Mouse (Mus musculus) intestine, embryonic 14.5 days (tissue): ENCODE results near the gene Zbtb39. TPM values are rescaled to one million over a fixed set of nuclear protein-coding genes. Genes with fewer than 3 reads are reported as not detected.
"Not testable (repeated sequence)": the region's sequence is repeated elsewhere in the genome, so short reads cannot be mapped to it uniquely, and the experiment has no call there.

ENCODE experiments used
- ATAC-seq: fragments of 200-750 bp; cut with Nextera tagmentation; replicated peaks from 2 replicates; pipeline ENCODE4 v1.8.0; 2017; ENCODE audit warnings: low read depth, moderate number of reproducible peaks, moderate TSS enrichment, moderate library complexity; ENCODE audit not compliant: low FRiP score, low TSS enrichment
- DNase-seq: peaks from one replicate; pipeline ENCODE4 v3.0.0-alpha.2; 2018; ENCODE audit warnings: low spot score
- H3K27ac ChIP-seq: fragments of 300-500 bp; sonication (generic); 2 replicates; pipeline ENCODE4 v1.5.1; 2014; ENCODE audit warnings: low read depth, mild to moderate bottlenecking, control low read depth
- H3K27me3 ChIP-seq: fragments of 300-500 bp; sonication (generic); replicated peaks from 2 replicates; pipeline ENCODE4 v1.6.1; 2014; ENCODE audit warnings: low read length, control low read depth; ENCODE audit not compliant: control insufficient read depth, insufficient read depth
- H3K36me3 ChIP-seq: fragments of 300-500 bp; sonication (generic); 2 replicates; pipeline ENCODE4 v1.6.1; 2014; ENCODE audit warnings: low read length, control low read depth; ENCODE audit not compliant: control insufficient read depth, insufficient read depth
- H3K4me1 ChIP-seq: fragments of 300-500 bp; sonication (generic); replicated peaks from 2 replicates; pipeline ENCODE4 v1.6.1; 2014; ENCODE audit warnings: low read length, control low read depth, mixed read lengths; ENCODE audit not compliant: control insufficient read depth, insufficient read depth
- H3K4me2 ChIP-seq: fragments of 300-500 bp; sonication (generic); 2 replicates; pipeline ENCODE4 v1.6.1; 2014; ENCODE audit warnings: low read length
- H3K4me3 ChIP-seq: fragments of 300-500 bp; sonication (generic); 2 replicates; pipeline ENCODE4 v1.5.1; 2014; ENCODE audit warnings: low read depth, low read length, control low read depth, mixed read lengths
- H3K9ac ChIP-seq: fragments of 300-500 bp; sonication (generic); 2 replicates; pipeline ENCODE4 v1.6.1; 2014; ENCODE audit warnings: mild to moderate bottlenecking, low read length
- H3K9me3 ChIP-seq: fragments of 300-500 bp; sonication (generic); 2 replicates; pipeline ENCODE4 v1.6.1; 2016; ENCODE audit warnings: low read length, control low read depth; ENCODE audit not compliant: control insufficient read depth
- WGBS: fragments of 180-500 bp; shearing (Covaris S2); extraction: QIAGEN DNeasy Blood & Tissue Kit; methylation state at CpG from one replicate; pipeline ENCODE4 v1.1.7; 2014; 5-methylcytosine and 5-hydroxymethylcytosine counted together
- polyA plus RNA-seq: library from polyadenylated mRNA; unstranded; fragments of >200 nt; fragmentation: Nextera tagmentation; extraction: Ambion mirVana; gene quantifications from 2 replicates; pipeline ENCODE4 v1.2.1, GENCODE M21; 2014

The Zbtb39 gene
- polyA plus RNA-seq, 1 experiment from 2014 or later = 3.9 TPM

- 76% methylated on average over 3 of the region's 3 CpGs for WGBS
- ATAC-seq = no peak
- Histone ChIP-seq H3K9ac (no peak overlapping the region), H3K4me3 (no peak overlapping the region), H3K9me3 (no peaks in the 10 kb centered on the region), H3K36me3 (no peaks in the 10 kb centered on the region), H3K27ac (no peak overlapping the region), H3K4me1 (peaks cover 5% of the 10 kb centered on the region; the same call in 1 of the 2 replicates), H3K4me2 (no peak overlapping the region), H3K27me3 (no peaks in the 10 kb centered on the region)
- no peak for DNase-seq
Observed at GRCm38 (mm10) chr10:127755246-127755645, 15.9 kb downstream of the Zbtb39 start.

- DNase-seq (no peak), ATAC-seq (no peak)
- H3K4me2 ChIP-seq = peak overlapping the region; percentile 55
- no peaks in the 10 kb centered on the region for H3K36me3 ChIP-seq
- H3K9ac ChIP-seq = peak overlapping the region; percentile 22; the same call in 1 of the 2 replicates
- H3K27ac ChIP-seq = peak overlapping the region; percentile 11; the same call in 1 of the 2 replicates
- 26% methylated on average over 16 of the region's 18 CpGs for WGBS
- no peaks in the 10 kb centered on the region for H3K27me3 ChIP-seq
- H3K4me3 ChIP-seq = peak overlapping the region; percentile 21
- H3K4me1 ChIP-seq = peaks cover 5% of the 10 kb centered on the region; the same call in 1 of the 2 replicates
- no peaks in the 10 kb centered on the region for H3K9me3 ChIP-seq
Observed at GRCm38 (mm10) chr10:127755770-127756468, 16.6 kb downstream of the Zbtb39 start.

- no peak within 1 kb of the TSS for H3K4me2 ChIP-seq
- H3K27me3 ChIP-seq = no peaks in the 10 kb centered on the region
- no peak within 1 kb of the TSS for H3K9ac ChIP-seq
- WGBS = 56% methylated on average over 9 of the region's 9 CpGs
- H3K4me1 ChIP-seq = peaks cover 5% of the 10 kb centered on the region; the same call in 1 of the 2 replicates
- no peak within 1 kb of the TSS for H3K4me3 ChIP-seq
- no peaks in the 10 kb centered on the region for H3K9me3 ChIP-seq
- H3K36me3 ChIP-seq = no peaks in the 10 kb centered on the region
- DNase-seq (no peak), ATAC-seq (no peak)
- H3K27ac ChIP-seq = no peak within 1 kb of the TSS
Observed at GRCm38 (mm10) chr10:127759181-127760110, 20.1 kb downstream of the Zbtb39 start, which contains the start of the genes Rdh1 and Rdh16f1. TSS of gene Rdh1 (plus strand) at chr10:127759721. TSS of gene Rdh16f1 (plus strand) at chr10:127759787.

GRCm38 (mm10) chr10:127762926-127763325 is 23.6 kb downstream of the Zbtb39 start:
- not testable (repeated sequence) for ATAC-seq, H3K27ac ChIP-seq, H3K27me3 ChIP-seq, H3K4me3 ChIP-seq, H3K4me1 ChIP-seq, H3K9me3 ChIP-seq, H3K36me3 ChIP-seq, H3K4me2 ChIP-seq, H3K9ac ChIP-seq
- DNase-seq = peak; percentile 43
- 84% methylated on average over 10 of the region's 10 CpGs for WGBS

- Histone ChIP-seq H3K36me3 (no peaks in the 10 kb centered on the region), H3K27ac (no peak overlapping the region), H3K4me3 (no peak overlapping the region), H3K4me1 (no peaks in the 10 kb centered on the region), H3K9ac (no peak overlapping the region), H3K9me3 (no peaks in the 10 kb centered on the region), H3K27me3 (no peaks in the 10 kb centered on the region), H3K4me2 (no peak overlapping the region)
- DNase-seq (peak; percentile 63), ATAC-seq (peak; percentile 69)
- WGBS = 62% methylated on average over 12 of the region's 12 CpGs
Observed at GRCm38 (mm10) chr10:127763914-127764680, 24.8 kb downstream of the Zbtb39 start.

GRCm38 (mm10) chr10:127766564-127766963 is 27.2 kb downstream of the Zbtb39 start:
- 87% methylated on average over 1 of the region's 1 CpGs for WGBS
- no peaks in the 10 kb centered on the region for H3K36me3 ChIP-seq
- no peaks in the 10 kb centered on the region for H3K27me3 ChIP-seq
- H3K9me3 ChIP-seq = no peaks in the 10 kb centered on the region
- no peak overlapping the region for H3K27ac ChIP-seq
- ATAC-seq = no peak
- no peak overlapping the region for H3K4me3 ChIP-seq
- DNase-seq = no peak
- H3K4me2 ChIP-seq = no peak overlapping the region
- H3K4me1 ChIP-seq = no peaks in the 10 kb centered on the region
- no peak overlapping the region for H3K9ac ChIP-seq

- no peaks in the 10 kb centered on the region for H3K36me3 ChIP-seq
- no peak within 1 kb of the TSS for H3K4me2 ChIP-seq
- DNase-seq = no peak
- H3K9me3 ChIP-seq = no peaks in the 10 kb centered on the region
- no peaks in the 10 kb centered on the region for H3K27me3 ChIP-seq
- no peak within 1 kb of the TSS for H3K27ac ChIP-seq
- ATAC-seq = no peak
- H3K4me3 ChIP-seq = no peak within 1 kb of the TSS
- WGBS = 73% methylated on average over 2 of the region's 2 CpGs
- H3K9ac ChIP-seq = no peak within 1 kb of the TSS
- no peaks in the 10 kb centered on the region for H3K4me1 ChIP-seq
Observed at GRCm38 (mm10) chr10:127776011-127776410, 36.7 kb downstream of the Zbtb39 start, which contains the start of gene Rdh9. TSS of gene Rdh9 (plus strand) at chr10:127776386.

GRCm38 (mm10) chr10:127782321-127782720 is 43.0 kb downstream of the Zbtb39 start:
- H3K36me3 ChIP-seq, H3K27me3 ChIP-seq, H3K4me3 ChIP-seq, H3K9ac ChIP-seq, H3K9me3 ChIP-seq, H3K27ac ChIP-seq, DNase-seq, ATAC-seq, H3K4me1 ChIP-seq, H3K4me2 ChIP-seq: not testable (repeated sequence)
- WGBS = 95% methylated on average over 17 of the region's 17 CpGs
